Mouse (Mus musculus): ENCODE data around the gene Miga1. TPM values are rescaled to one million over a fixed set of nuclear protein-coding genes. Genes with fewer than 3 reads are reported as not detected.

Miga1 gene
- polyA plus RNA-seq, 1 experiment from 2014 or later, result 21.0 TPM

GRCm38 (mm10) chr3:152271071-152271710 lies 69.0 kb downstream of the Miga1 start:
- no peak for ATAC-seq (ENCODE audit: insufficient number of reproducible peaks, insufficient read depth, low FRiP score, low read depth)
- 85% methylated on average over 10 of the region's 10 CpGs for WGBS
- Histone ChIP-seq H3K36me3 (ENCODE audit: control insufficient read depth, insufficient read depth, low read length) (peaks cover 3% of the 10 kb centered on the region; the same call in 1 of the 2 replicates), H3K27me3 (ENCODE audit: control insufficient read depth, insufficient read depth, low read length) (no peaks in the 10 kb centered on the region), H3K9me3 (ENCODE audit: control insufficient read depth, low read depth, low read length) (no peaks in the 10 kb centered on the region), H3K27ac (ENCODE audit: low read length) (no peak overlapping the region), H3K4me1 (ENCODE audit: control insufficient read depth, insufficient read depth, low read length) (peaks cover 4% of the 10 kb centered on the region; the same call in 1 of the 2 replicates), H3K4me3 (ENCODE audit: low read depth, low read length) (no peak overlapping the region), H3K9ac (replicated peaks; ENCODE audit: low read depth, low read length) (no peak overlapping the region), H3K4me2 (replicated peaks; ENCODE audit: low read depth, low read length) (no peak overlapping the region)

DNA sequence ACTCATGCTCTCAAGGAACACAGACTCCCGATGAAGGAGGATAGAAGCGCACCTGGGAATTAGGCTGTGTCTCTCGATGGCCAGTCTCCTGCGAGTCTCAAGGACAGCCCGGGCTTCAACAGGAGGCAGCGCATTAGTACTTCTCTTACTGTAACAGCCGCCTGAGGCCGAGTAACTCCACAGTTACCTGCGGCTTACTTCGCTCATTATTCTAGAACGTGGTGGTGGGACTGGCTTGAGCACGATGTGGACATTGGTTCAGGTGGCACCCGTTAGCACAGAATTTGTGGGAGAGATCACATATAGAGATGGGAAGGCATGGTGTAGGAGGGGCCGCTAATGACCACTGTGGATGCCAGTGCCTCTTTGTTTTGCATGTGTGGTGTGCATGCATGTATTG lies 72.1 kb downstream of the Miga1 start:
- no peak for ATAC-seq (ENCODE audit: insufficient number of reproducible peaks, insufficient read depth, low FRiP score, low read depth)
- no peaks in the 10 kb centered on the region for H3K36me3 ChIP-seq (ENCODE audit: control insufficient read depth, insufficient read depth, low read length)

DNA sequence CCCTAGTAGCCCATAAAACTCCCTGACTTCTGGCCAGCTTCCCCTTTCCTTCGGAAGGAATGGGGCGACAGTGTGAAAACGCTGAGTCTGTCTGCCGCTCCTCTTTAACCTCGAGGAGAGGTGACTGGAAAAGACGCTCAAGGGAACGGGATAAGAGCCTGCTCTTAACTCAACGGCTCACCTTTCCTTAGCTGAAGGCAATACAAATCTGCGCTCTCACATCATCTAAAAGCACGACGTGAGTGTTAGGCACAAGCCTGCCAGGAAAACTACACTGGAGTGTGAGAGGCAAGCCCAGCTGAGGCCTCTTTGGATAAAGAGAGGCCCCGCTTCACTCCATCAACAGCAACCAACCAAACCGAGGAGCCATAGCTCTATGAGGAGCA lies 74.2 kb downstream of the Miga1 start, which contains the start of gene Nexn:
Gene Nexn, minus strand, starts transcription at position 315 of the 386 bp plus-strand sequence.
- ATAC-seq (ENCODE audit: insufficient number of reproducible peaks, insufficient read depth, low FRiP score, low read depth), result no peak; the same call in 1 of the 2 replicates
- Histone ChIP-seq H3K4me1 (ENCODE audit: control insufficient read depth, insufficient read depth, low read length) (peaks cover 13% of the 10 kb centered on the region; the same call in 1 of the 2 replicates), H3K9ac (replicated peaks; ENCODE audit: low read depth, low read length) (peak within 1 kb of the TSS; percentile 63), H3K4me3 (ENCODE audit: low read depth, low read length) (peak within 1 kb of the TSS; percentile 57), H3K4me2 (replicated peaks; ENCODE audit: low read depth, low read length) (peak within 1 kb of the TSS; percentile 91), H3K27me3 (ENCODE audit: control insufficient read depth, insufficient read depth, low read length) (no peaks in the 10 kb centered on the region), H3K36me3 (ENCODE audit: control insufficient read depth, insufficient read depth, low read length) (no peaks in the 10 kb centered on the region), H3K27ac (ENCODE audit: low read length) (peak within 1 kb of the TSS; percentile 83), H3K9me3 (ENCODE audit: control insufficient read depth, low read depth, low read length) (no peaks in the 10 kb centered on the region)
- WGBS, result 3% methylated on average over 13 of the region's 13 CpGs

More for the DNA sequence above, 72.1 kb downstream of the Miga1 start:
- Histone ChIP-seq H3K4me3 (ENCODE audit: low read depth, low read length) (no peak overlapping the region), H3K9ac (replicated peaks; ENCODE audit: low read depth, low read length) (no peak overlapping the region), H3K27me3 (ENCODE audit: control insufficient read depth, insufficient read depth, low read length) (no peaks in the 10 kb centered on the region), H3K4me2 (replicated peaks; ENCODE audit: low read depth, low read length) (no peak overlapping the region), H3K9me3 (ENCODE audit: control insufficient read depth, low read depth, low read length) (no peaks in the 10 kb centered on the region), H3K27ac (ENCODE audit: low read length) (no peak overlapping the region), H3K4me1 (ENCODE audit: control insufficient read depth, insufficient read depth, low read length) (peaks cover 6% of the 10 kb centered on the region; the same call in 1 of the 2 replicates)
- WGBS, result 93% methylated on average over 14 of the region's 14 CpGs

DNA sequence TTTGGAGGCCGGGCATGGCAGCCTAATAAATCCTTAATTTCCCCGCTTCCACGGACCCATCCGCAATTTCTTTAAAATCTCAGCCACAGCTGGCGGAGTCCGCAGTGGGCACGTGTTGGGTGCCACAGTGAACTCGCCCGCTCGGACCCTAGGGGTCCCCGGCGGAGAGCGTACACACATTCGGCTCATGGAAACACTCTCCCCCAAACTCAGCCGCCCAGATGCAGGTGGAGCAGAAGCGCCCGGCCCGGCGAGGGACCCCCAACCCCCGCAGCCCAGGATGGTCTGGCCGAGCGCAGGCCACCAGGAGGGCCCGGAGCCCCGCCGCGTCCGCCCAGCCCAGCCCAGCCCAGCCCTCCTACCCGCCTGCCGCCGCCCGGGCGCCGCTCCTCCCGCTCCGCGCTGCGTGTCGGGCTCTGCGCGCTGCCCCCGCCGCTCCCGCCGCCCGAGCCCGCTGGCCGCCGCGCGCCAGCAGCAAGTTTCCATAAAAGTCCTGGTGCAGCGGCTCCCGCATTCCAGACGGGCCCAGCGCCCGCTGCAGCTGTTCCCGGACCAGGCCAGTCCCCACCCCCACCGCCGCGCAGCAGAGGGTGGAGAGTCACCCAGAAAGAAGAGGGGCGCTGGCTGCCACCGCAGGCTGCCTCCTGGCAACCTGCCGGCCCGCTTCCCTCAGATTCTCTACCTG lies 74.7 kb downstream of the Miga1 start:
- WGBS, result under 1% methylated on average over 54 of the region's 63 CpGs
- Histone ChIP-seq H3K36me3 (ENCODE audit: control insufficient read depth, insufficient read depth, low read length) (no peaks in the 10 kb centered on the region), H3K27ac (ENCODE audit: low read length) (peak overlapping the region; percentile 83), H3K9me3 (ENCODE audit: control insufficient read depth, low read depth, low read length) (no peaks in the 10 kb centered on the region), H3K4me2 (replicated peaks; ENCODE audit: low read depth, low read length) (peak overlapping the region; percentile 91), H3K4me3 (ENCODE audit: low read depth, low read length) (peak overlapping the region; percentile 57), H3K27me3 (ENCODE audit: control insufficient read depth, insufficient read depth, low read length) (no peaks in the 10 kb centered on the region), H3K9ac (replicated peaks; ENCODE audit: low read depth, low read length) (peak overlapping the region; percentile 63), H3K4me1 (ENCODE audit: control insufficient read depth, insufficient read depth, low read length) (peaks cover 13% of the 10 kb centered on the region; the same call in 1 of the 2 replicates)
- ATAC-seq (ENCODE audit: insufficient number of reproducible peaks, insufficient read depth, low FRiP score, low read depth), result peak; percentile 89

DNA sequence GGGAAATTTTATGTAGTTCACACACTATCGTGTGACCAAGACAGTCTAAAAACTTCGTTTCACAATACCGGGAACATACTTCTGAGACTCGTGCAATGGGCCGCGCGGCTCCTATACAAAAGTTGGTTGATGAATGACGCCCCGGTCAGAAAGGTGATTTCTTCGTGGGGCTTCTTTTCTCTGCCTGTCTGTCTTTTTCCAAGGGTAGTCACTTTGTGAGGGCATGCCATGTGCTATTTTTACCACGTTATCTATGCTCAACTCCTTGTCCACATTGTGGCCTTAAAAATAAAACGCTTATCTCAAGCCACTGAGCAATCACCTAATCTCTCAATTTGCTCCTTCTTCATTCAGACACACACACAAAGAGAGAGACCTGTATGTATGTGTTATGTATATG lies 75.4 kb downstream of the Miga1 start:
- H3K4me3 ChIP-seq (ENCODE audit: low read depth, low read length), result peak overlapping the region; percentile 57
- 40% methylated on average over 12 of the region's 12 CpGs for WGBS
- no peaks in the 10 kb centered on the region for H3K36me3 ChIP-seq (ENCODE audit: control insufficient read depth, insufficient read depth, low read length)
- H3K4me2 ChIP-seq (replicated peaks; ENCODE audit: low read depth, low read length), result peak overlapping the region; percentile 91
- H3K4me1 ChIP-seq (ENCODE audit: control insufficient read depth, insufficient read depth, low read length), result peaks cover 13% of the 10 kb centered on the region; the same call in 1 of the 2 replicates
- no peaks in the 10 kb centered on the region for H3K9me3 ChIP-seq (ENCODE audit: control insufficient read depth, low read depth, low read length)
- H3K27ac ChIP-seq (ENCODE audit: low read length), result no peak overlapping the region; the same call in 1 of the 2 replicates
- peak overlapping the region; percentile 63; the same call in 1 of the 2 replicates for H3K9ac ChIP-seq (replicated peaks; ENCODE audit: low read depth, low read length)
- no peak for ATAC-seq (ENCODE audit: insufficient number of reproducible peaks, insufficient read depth, low FRiP score, low read depth)
- no peaks in the 10 kb centered on the region for H3K27me3 ChIP-seq (ENCODE audit: control insufficient read depth, insufficient read depth, low read length)

GRCm38 (mm10) chr3:152264374-152264773 lies 75.8 kb downstream of the Miga1 start:
- WGBS, result 52% methylated on average over 10 of the region's 10 CpGs
- Histone ChIP-seq H3K4me2 (replicated peaks; ENCODE audit: low read depth, low read length) (peak overlapping the region; percentile 91), H3K4me1 (ENCODE audit: control insufficient read depth, insufficient read depth, low read length) (peaks cover 13% of the 10 kb centered on the region; the same call in 1 of the 2 replicates), H3K27ac (ENCODE audit: low read length) (no peak overlapping the region), H3K9ac (replicated peaks; ENCODE audit: low read depth, low read length) (no peak overlapping the region; the same call in 1 of the 2 replicates), H3K36me3 (ENCODE audit: control insufficient read depth, insufficient read depth, low read length) (no peaks in the 10 kb centered on the region), H3K27me3 (ENCODE audit: control insufficient read depth, insufficient read depth, low read length) (no peaks in the 10 kb centered on the region), H3K4me3 (ENCODE audit: low read depth, low read length) (peak overlapping the region; percentile 57), H3K9me3 (ENCODE audit: control insufficient read depth, low read depth, low read length) (no peaks in the 10 kb centered on the region)
- ATAC-seq (ENCODE audit: insufficient number of reproducible peaks, insufficient read depth, low FRiP score, low read depth), result no peak

- Histone ChIP-seq H3K36me3 (ENCODE audit: control insufficient read depth, insufficient read depth, low read length) (no peaks in the 10 kb centered on the region), H3K9ac (replicated peaks; ENCODE audit: low read depth, low read length) (no peak overlapping the region), H3K9me3 (ENCODE audit: control insufficient read depth, low read depth, low read length) (no peaks in the 10 kb centered on the region), H3K27me3 (ENCODE audit: control insufficient read depth, insufficient read depth, low read length) (no peaks in the 10 kb centered on the region), H3K4me2 (replicated peaks; ENCODE audit: low read depth, low read length) (no peak overlapping the region), H3K4me1 (ENCODE audit: control insufficient read depth, insufficient read depth, low read length) (peaks cover 13% of the 10 kb centered on the region; the same call in 1 of the 2 replicates), H3K27ac (ENCODE audit: low read length) (no peak overlapping the region), H3K4me3 (ENCODE audit: low read depth, low read length) (no peak overlapping the region)
- ATAC-seq (ENCODE audit: insufficient number of reproducible peaks, insufficient read depth, low FRiP score, low read depth), result no peak
- 45% methylated on average over 8 of the region's 8 CpGs for WGBS
These were observed 78.3 kb downstream of the Miga1 start for GRCm38 (mm10) chr3:152261948-152262347.

DNA sequence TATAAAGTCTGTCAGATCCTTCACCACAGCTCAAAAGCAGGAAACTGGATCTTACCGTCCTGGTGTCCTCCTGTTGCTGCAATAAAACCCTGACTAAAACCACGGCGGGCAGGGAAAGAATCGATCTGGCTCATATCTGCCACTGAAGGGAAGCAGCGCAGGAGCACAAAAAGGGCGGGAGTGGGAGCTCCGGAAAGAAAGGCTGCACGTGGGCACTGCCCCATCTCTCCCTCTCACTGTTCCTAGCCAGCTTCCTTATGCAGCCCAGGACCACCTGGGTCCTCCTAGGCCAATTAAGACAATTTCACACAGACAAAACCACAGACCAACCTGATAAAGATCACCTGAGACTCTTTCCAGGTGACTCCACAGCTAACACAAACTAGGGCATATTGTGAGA lies 78.8 kb downstream of the Miga1 start:
- H3K4me1 ChIP-seq (ENCODE audit: control insufficient read depth, insufficient read depth, low read length), result peaks cover 11% of the 10 kb centered on the region; the same call in 1 of the 2 replicates
- H3K27me3 ChIP-seq (ENCODE audit: control insufficient read depth, insufficient read depth, low read length), result no peaks in the 10 kb centered on the region
- H3K9ac ChIP-seq (replicated peaks; ENCODE audit: low read depth, low read length), result 0 out of 2 replicates have a peak overlapping the region, but pooled peaks have one; percentile 10
- H3K4me2 ChIP-seq (replicated peaks; ENCODE audit: low read depth, low read length), result no peak overlapping the region
- H3K27ac ChIP-seq (ENCODE audit: low read length), result no peak overlapping the region
- H3K4me3 ChIP-seq (ENCODE audit: low read depth, low read length), result no peak overlapping the region
- ATAC-seq (ENCODE audit: insufficient number of reproducible peaks, insufficient read depth, low FRiP score, low read depth), result no peak
- no peaks in the 10 kb centered on the region for H3K36me3 ChIP-seq (ENCODE audit: control insufficient read depth, insufficient read depth, low read length)
- 58% methylated on average over 8 of the region's 8 CpGs for WGBS
- H3K9me3 ChIP-seq (ENCODE audit: control insufficient read depth, low read depth, low read length), result no peaks in the 10 kb centered on the region

Data from stomach, embryonic 14.5 days (tissue).